Mouse (Mus musculus) bone marrow macrophage, adult 2 months (primary cell): ENCODE data around the gene Gsdma2. TPM values are rescaled to one million over a fixed set of nuclear protein-coding genes. Genes with fewer than 3 reads are reported as not detected.
A peak's percentile ranks its signal among the peaks of the same experiment; 100 is the strongest.
"Not testable (repeated sequence)": the region's sequence is repeated elsewhere in the genome, so short reads cannot be mapped to it uniquely, and the experiment has no call there.

Source experiments
- H3K27ac ChIP-seq: 2 replicates; pipeline ENCODE4 v1.5.1; 2012; ENCODE audit warnings: low read depth, low read length; ENCODE audit not compliant: insufficient read depth
- H3K4me1 ChIP-seq: 2 replicates; pipeline ENCODE4 v1.6.1; 2012; ENCODE audit warnings: low read length; ENCODE audit not compliant: control insufficient read depth, insufficient read depth
- H3K4me3 ChIP-seq: 2 replicates; pipeline ENCODE4 v1.5.1; 2012; ENCODE audit warnings: mild to moderate bottlenecking, low read length, moderate library complexity; ENCODE audit not compliant: insufficient read depth
- CTCF ChIP-seq: IDR thresholded peaks from 2 replicates; pipeline ENCODE4 v1.5.1; 2012; ENCODE audit warnings: low read depth, mild to moderate bottlenecking, low read length, moderate library complexity
- POLR2A ChIP-seq: IDR thresholded peaks from 2 replicates; pipeline ENCODE4 v1.6.1; 2012; ENCODE audit warnings: mild to moderate bottlenecking, low read depth, low read length, borderline replicate concordance
- polyA plus RNA-seq: library from polyadenylated mRNA; stranded (reverse); fragments of >200 nt; gene quantifications from 2 replicates; pipeline ENCODE4 v1.2.4, GENCODE M21; 2012; ENCODE audit not compliant: missing spikeins, insufficient read depth, insufficient read length

The Gsdma2 gene
- polyA plus RNA-seq, 1 experiment: not detected

DNA sequence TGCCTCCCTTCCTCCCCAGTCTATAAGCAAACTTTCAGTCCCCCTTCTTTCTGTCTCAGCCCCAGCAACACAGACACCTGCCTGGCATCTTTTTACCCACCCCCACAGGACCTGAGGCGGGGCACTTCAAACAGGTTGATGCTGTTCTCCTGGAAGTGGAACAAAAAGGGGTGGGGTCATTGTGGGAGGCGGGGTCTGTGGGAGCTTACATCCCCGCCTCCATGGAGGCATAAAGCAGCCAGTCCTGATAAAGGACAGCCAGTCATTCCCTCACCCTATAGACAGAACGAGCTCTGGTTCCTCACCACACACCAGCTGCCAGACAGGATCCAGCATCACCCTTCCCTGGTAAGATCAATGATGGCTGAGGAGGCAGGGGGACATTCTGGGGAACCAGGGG, 17.5 kb downstream of the Gsdma2 start, which contains the start of gene Gsdma:
Gsdma (plus strand) TSS at position 261 of the 400 bp plus-strand sequence.
- H3K4me1 ChIP-seq: peaks cover 10% of the 10 kb centered on the region
- TF ChIP-seq CTCF: no peak
- TF ChIP-seq POLR2A: no peak
- no peak within 1 kb of the TSS for H3K27ac ChIP-seq
- H3K4me3 ChIP-seq: no peak within 1 kb of the TSS

DNA sequence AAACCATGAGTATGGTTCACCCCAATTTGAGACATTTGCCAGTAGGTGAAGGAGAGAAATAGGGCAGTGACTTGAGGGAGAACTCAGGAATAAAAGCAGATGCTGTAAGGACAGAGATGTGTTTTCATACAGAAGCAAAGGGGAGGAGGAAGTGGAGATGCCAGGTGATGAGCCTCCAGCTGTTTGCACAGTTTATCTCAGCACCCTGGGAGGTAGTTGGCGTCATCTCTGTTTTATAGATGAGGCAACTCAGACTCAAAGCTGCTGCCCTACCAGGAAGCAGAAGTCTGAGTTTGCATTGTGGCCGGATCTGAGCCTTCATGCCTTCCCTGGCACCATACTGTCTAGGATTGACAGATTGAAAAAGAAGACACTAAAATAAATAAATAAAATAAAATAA, 22.4 kb downstream of the Gsdma2 start:
- H3K4me1 ChIP-seq: peaks cover 10% of the 10 kb centered on the region; the same call in 1 of the 2 replicates
- H3K4me3 ChIP-seq: no peak overlapping the region
- no peak overlapping the region for H3K27ac ChIP-seq
- TF ChIP-seq CTCF (no peak), POLR2A (no peak)

DNA sequence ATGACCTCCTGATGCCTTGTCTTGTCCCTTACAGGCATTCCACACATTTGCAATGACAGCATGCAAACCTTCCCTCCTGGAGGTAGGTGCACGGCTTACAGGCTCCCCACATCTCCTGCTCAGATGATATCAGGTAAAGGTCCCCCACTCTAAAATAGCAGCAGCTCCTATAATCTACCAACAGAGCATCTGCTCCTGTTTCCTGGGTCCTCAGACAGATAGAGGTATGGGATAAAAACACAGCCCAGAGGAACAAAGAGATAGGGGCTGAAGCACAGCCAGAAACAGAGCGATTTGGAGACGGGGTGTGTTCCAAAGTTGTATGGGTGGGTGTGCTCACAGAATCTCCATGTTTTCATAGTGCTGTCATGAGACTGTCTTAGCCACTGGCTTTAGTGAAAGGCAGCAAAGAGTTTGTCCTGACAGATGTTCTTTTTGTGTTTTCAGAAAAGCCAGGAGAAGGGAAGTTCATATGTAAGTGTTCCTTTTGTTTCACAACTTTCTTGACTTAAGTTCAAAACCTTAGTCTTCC, 24.8 kb downstream of the Gsdma2 start:
- TF ChIP-seq CTCF (no peak), POLR2A (no peak)
- Histone ChIP-seq H3K27ac (no peak overlapping the region), H3K4me1 (peaks cover 10% of the 10 kb centered on the region; the same call in 1 of the 2 replicates), H3K4me3 (no peak overlapping the region)

DNA sequence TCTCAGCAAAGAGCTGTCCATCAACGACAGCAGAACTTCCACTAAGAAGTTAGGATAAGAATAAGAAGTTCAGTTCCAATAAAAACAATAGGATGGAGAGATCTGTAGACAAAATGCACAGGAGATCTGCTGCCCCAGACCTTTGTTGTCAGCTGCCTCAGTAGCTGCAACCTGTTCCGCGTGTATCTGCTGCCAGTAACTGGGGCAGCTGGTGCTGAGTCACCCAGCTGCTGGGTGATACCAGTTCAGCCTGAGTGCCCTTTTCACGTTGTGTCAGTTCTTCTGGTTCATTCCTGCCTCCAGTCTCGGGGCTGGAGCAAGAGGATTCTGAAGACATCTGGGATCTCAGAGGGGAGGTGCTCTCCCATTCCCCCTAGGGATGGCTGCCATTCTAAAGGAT, 25.3 kb downstream of the Gsdma2 start:
- Histone ChIP-seq H3K4me3 (no peak overlapping the region), H3K4me1 (peaks cover 10% of the 10 kb centered on the region; the same call in 1 of the 2 replicates), H3K27ac (no peak overlapping the region)
- no peak for TF ChIP-seq POLR2A
- TF ChIP-seq CTCF: no peak

DNA sequence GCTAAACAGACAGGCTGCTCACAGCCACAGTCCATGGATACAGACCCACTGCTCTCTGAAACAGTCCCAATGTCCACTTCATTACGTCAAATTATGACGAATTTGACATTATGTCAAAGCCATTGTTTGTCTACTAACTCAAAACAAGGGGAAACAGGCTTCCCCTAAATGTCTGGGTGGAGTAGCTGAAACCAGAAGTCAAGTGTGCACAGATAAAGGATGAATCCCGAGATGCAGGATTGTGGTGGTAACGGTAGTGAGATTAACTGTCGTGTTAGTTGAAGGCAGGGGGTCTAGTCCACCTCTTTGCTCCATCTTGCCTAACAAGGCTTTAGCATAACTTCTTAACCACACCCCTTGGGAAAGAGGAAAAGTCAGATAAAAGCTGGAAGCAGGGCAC, 25.9 kb downstream of the Gsdma2 start:
- Histone ChIP-seq H3K4me3 (no peak overlapping the region), H3K4me1 (peaks cover 10% of the 10 kb centered on the region; the same call in 1 of the 2 replicates), H3K27ac (no peak overlapping the region)
- TF ChIP-seq POLR2A (no peak), CTCF (no peak)

DNA sequence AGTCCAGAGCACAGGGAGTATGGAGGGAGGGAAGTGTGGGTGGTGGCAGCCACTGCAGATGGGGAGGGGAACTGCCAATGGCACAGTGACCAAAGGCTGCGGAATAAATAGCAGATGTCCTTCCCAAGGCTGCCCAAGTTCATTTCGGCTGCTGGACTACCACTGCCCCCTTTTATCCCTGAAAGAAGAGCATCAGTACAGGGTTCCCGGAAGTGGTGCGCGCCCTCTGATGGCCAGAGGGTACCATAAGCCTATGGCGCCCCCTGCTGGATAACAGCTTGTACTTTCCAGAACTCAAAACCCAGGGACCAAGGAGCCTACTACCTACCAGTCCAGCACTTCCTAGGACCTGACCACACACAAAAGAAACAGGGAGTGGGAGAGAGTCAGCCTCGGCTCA, 26.6 kb downstream of the Gsdma2 start:
- not testable (repeated sequence) for H3K27ac ChIP-seq, H3K4me3 ChIP-seq, H3K4me1 ChIP-seq
- peak; percentile 48 for TF ChIP-seq CTCF

DNA sequence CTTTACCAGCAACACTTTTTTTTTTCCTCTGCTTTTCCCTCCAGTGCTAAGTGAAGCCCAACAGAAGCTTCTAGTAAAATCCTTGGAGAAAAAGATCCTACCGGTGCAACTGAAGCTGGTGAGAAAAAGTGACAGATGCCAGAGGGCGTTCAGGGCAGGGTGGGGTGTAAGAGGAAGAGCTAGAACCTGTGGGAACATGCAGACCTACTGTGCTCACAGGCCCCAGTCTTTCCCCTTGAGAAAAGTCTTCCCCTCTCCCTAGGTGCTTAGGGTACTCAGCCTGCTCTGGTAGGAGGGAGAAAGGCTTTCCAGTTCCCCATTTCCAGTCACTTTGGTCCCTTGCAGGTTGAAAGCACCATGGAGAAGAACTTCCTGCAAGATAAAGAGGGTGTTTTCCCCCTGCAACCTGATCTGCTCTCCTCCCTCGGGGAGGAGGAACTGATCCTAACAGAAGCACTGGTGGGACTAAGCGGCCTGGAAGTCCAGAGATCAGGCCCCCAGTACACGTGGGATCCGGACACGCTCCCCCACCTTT, 29.3 kb downstream of the Gsdma2 start:
- Histone ChIP-seq H3K4me1 (peaks cover 9% of the 10 kb centered on the region), H3K4me3 (no peak overlapping the region), H3K27ac (no peak overlapping the region)
- TF ChIP-seq CTCF: no peak
- TF ChIP-seq POLR2A: no peak

DNA sequence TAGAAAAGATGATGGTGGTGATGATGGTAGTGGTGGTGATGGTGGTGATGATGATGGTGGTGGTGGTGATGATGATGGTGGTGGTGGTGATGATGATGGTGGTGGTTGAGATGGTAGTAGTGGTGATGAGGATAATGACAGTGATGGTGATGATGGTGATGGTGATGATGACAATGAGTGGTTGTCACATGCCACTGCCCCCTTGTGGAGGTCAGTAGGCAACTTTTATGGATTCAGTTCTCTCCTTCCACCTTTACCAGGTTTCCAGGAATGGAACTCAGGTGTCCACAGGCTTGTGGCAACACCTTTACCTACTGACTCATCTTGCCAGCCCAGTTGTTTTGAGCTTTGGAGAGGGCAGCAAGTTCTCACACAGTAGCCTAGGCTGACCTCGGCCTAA, 33.5 kb downstream of the Gsdma2 start:
- TF ChIP-seq CTCF (no peak), POLR2A (no peak)
- no peak overlapping the region for H3K4me3 ChIP-seq
- H3K27ac ChIP-seq: no peak overlapping the region
- peaks cover 10% of the 10 kb centered on the region for H3K4me1 ChIP-seq

DNA sequence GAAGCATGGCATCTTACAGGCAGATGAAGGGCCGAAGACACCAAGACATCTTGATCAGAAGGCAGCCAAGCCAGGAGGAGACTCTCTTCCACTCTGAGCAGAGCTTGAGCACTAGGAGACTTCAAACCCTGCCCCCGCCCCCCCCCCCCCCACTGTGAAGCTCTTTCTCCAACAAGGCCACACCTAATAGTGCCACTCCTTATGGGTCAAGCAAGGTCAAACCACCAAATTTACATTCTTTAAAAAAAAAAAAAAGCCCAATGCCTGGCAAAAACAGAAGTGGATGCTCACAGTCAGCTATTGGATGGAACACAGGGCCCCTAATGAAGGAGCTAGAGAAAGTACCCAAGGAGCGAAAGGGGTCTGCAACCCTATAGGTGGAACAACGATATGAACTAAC, 34.0 kb downstream of the Gsdma2 start:
- H3K4me3 ChIP-seq: not testable (repeated sequence)
- peaks cover 10% of the 10 kb centered on the region for H3K4me1 ChIP-seq

DNA sequence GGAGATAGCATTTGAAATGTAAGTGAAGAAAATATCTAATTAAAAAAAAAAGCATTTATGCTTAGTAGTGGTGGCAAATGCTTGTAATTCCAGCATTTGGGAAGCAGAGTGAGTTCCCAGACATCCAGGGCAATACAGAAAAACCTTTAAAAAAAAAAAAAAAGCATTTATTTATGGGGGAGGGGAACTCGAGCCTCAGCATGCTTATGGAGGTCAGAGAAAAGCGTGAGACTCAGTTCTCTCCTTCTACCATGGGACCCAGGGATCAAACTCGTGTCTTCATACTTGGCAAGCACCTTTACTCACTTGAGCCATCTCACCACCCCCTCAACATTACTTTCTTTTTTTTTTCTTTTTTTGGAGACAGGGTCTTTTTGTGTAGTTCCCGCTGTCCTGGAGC, 34.6 kb downstream of the Gsdma2 start:
- H3K27ac ChIP-seq: no peak overlapping the region
- no peak overlapping the region for H3K4me3 ChIP-seq
- TF ChIP-seq CTCF (no peak), POLR2A (no peak)
- H3K4me1 ChIP-seq: peaks cover 10% of the 10 kb centered on the region

More for the DNA sequence above, 34.0 kb downstream of the Gsdma2 start:
- H3K27ac ChIP-seq: not testable (repeated sequence)
